Mouse (Mus musculus) testis, adult 2 months (tissue): ENCODE data around the gene Pmepa1.

Experiments
- CTCF ChIP-seq: fragments of 200-500 bp; IDR thresholded peaks from 2 replicates; pipeline ENCODE4 v1.5.1; 2012; ENCODE audit warnings: low read depth, mild to moderate bottlenecking, inconsistent platforms, low read length, moderate library complexity; ENCODE audit not compliant: control insufficient read depth, insufficient read depth, insufficient replicate concordance
- POLR2A ChIP-seq: fragments of 200-500 bp; IDR thresholded peaks from 2 replicates; pipeline ENCODE4 v1.6.1; 2012; ENCODE audit warnings: low read depth, mild to moderate bottlenecking, inconsistent platforms, low read length, moderate library complexity; ENCODE audit not compliant: control insufficient read depth

DNA sequence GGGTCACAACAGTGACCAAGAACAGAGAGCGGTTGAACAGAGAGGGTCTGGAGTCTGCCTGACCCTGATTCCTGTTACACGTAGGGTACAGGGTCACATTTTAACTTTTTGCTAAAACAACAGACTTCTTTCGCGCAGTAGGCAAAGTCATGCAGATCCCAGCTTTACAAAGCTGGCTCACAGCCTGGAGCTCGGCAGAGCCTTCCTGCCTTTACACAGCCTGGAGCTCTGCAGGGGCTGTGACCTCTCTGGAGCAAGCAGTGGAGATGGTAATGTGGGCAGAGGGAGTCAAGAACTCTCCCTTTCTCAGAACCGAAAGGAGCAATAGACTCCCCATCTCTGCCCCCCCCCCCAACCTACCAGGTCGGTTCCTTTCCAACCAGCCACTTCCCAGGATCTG lies 51.5 kb downstream of the Pmepa1 start:
- TF ChIP-seq POLR2A, result no peak
- no peak for TF ChIP-seq CTCF
